Mouse (Mus musculus): ENCODE results near the gene Crybg2.

DNA sequence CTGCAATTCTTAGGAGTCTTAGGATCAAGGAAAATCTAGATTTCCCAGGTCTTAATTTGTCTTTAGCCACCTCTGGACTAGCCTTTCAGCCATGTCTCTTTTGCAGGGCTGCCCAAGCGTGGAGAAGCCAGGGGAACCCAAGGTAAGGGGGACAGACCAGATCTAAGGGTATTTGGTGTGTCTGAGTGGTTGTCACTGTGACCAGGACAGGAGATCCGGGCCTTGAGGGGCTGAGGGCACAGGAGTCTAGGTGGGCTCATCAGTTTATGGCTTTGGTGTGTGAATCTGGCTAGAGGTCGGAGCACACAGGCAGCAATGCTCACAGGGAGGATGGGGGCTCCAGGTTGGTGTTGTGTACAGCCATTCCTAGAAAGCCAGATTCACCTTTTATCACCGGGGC is 20.1 kb downstream of the Crybg2 start:
- TF ChIP-seq CTCF (conservative IDR thresholded peaks at IDR 0.05; ENCODE audit: low read length) (no peak), NANOG (IDR thresholded peaks at IDR 0.05; ENCODE audit: borderline replicate concordance, low read length) (no peak)
